Mouse (Mus musculus) brain, embryonic 14.5 days (tissue): ENCODE results near the gene Uqcr10.

ENCODE experiments used
- CTCF ChIP-seq: fragments of 200-500 bp; IDR thresholded peaks from 2 replicates; pipeline ENCODE4 v1.5.1; 2012; ENCODE audit warnings: inconsistent platforms, mild to moderate bottlenecking, moderate library complexity, borderline replicate concordance; ENCODE audit not compliant: insufficient read depth, insufficient read length; ENCODE audit errors: extremely low read depth
- POLR2A ChIP-seq: fragments of 200-500 bp; IDR thresholded peaks from 2 replicates; pipeline ENCODE4 v1.6.1; 2012; ENCODE audit warnings: mild to moderate bottlenecking, inconsistent platforms, borderline replicate concordance; ENCODE audit not compliant: poor library complexity, insufficient read depth, insufficient read length, severe bottlenecking; ENCODE audit errors: extremely low read depth

- TF ChIP-seq CTCF (no peak), POLR2A (no peak)
Observed at GRCm38 (mm10) chr11:4678700-4679440, 25.3 kb downstream of the Uqcr10 start.
